ENCODE assay signal across 8 mouse cellular contexts in the genomic region with DNA sequence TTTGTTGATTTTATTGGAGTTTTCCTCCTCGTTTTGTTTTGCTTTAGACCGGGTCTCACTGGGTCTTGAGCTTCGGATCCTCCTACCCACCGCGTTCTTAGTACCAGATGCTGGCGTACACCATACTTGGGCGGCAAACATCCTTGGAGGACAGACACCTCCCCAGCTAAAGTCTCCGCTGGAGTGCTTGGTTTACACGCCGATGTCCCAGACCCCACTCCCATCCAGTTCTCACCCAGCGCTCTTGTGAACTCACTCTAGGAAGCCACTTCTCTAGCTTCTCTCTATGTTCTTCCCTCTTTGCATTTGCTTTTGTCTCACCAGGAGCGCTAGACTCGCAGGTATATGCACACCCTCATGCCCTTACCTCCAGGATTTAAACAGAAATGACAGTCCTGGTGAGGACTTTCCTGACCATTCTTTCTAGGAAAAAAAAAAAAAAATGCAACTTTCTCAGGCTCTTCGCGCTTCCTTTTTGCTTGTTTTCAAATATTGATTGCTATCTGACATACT. TPM values are rescaled to one million over a fixed set of nuclear protein-coding genes. Genes with fewer than 3 reads are reported as not detected.
A peak's percentile ranks its signal among the peaks of the same experiment; 100 is the strongest.
DNase-seq lines count a peak whose midpoint lies in the region; ATAC-seq and TF ChIP-seq lines count a peak whose summit lies in the region.

No protein-coding gene starts in this region.

- H3K9ac ChIP-seq in embryonic facial prominence, embryonic 13.5 days: peak overlapping the region; percentile 100
- H3K9ac ChIP-seq in intestine, postnatal 0 days (ENCODE audit: low read depth, low read length): peak overlapping the region; percentile 99
- peak overlapping the region; percentile 52 for H3K9ac ChIP-seq in neural tube, embryonic 14.5 days (replicated peaks; ENCODE audit: low read depth, low read length)

- peak overlapping the region; percentile 97 for H3K27ac ChIP-seq in left cerebral cortex, adult 2 months
- peak overlapping the region; percentile 99 for H3K27ac ChIP-seq in embryonic facial prominence, embryonic 13.5 days
- peak overlapping the region; percentile 92 for H3K27ac ChIP-seq in intestine, postnatal 0 days (ENCODE audit: low read depth, low read length)
- H3K27ac ChIP-seq in neural tube, embryonic 14.5 days (ENCODE audit: low read depth, low read length): peak overlapping the region; percentile 92

- peak overlapping the region; percentile 80 for H3K4me3 ChIP-seq in left cerebral cortex, adult 2 months
- peak overlapping the region; percentile 99 for H3K4me3 ChIP-seq in embryonic facial prominence, embryonic 13.5 days
- H3K4me3 ChIP-seq in intestine, postnatal 0 days (ENCODE audit: low read depth, low read length): peak overlapping the region; percentile 84
- H3K4me3 ChIP-seq in neural tube, embryonic 14.5 days (ENCODE audit: low read depth, low read length): peak overlapping the region; percentile 80

- peaks cover 25% of the 10 kb centered on the region for H3K36me3 ChIP-seq in embryonic facial prominence, embryonic 13.5 days
- H3K36me3 ChIP-seq in intestine, postnatal 0 days (ENCODE audit: control insufficient read depth, insufficient read depth): peaks cover 12% of the 10 kb centered on the region
- peaks cover 9% of the 10 kb centered on the region for H3K36me3 ChIP-seq in neural tube, embryonic 14.5 days (ENCODE audit: control insufficient read depth, insufficient read depth, low read length)

- intact Hi-C loops in left cerebral cortex, adult 2 months (cut with DNase I): loop anchor here (2.0 kb wide), 1 partner anchor 63 kb away; no protein-coding TSS in a partner anchor
- intact Hi-C loops in left cerebral cortex, postnatal 14 days (cut with DNase I): loop anchor here (2.0 to 5.0 kb wide), 2 partner anchors 68 to 95 kb away; a partner anchor contains a TSS

- peak; percentile 21; the same call in 1 of the 2 replicates for ATAC-seq in embryonic facial prominence, embryonic 13.5 days (ENCODE audit: insufficient number of reproducible peaks, insufficient read depth, low FRiP score, low TSS enrichment, low read depth)
- peak; percentile 72 for ATAC-seq in intestine, postnatal 0 days
- ATAC-seq in neural tube, embryonic 14.5 days (ENCODE audit: low read depth): peak; percentile 87

- no peak for DNase-seq in left cerebral cortex, adult 2 months (ENCODE audit: extremely low spot score in 1 of 2, low spot score in 2 of 2)
- DNase-seq in left cerebral cortex, postnatal 14 days (ENCODE audit: low spot score in 2 of 2): no peak
- no peak for DNase-seq in frontal cortex, postnatal 10 days (ENCODE audit: low spot score in 2 of 2)
- no peak for DNase-seq in adrenal gland, adult 8-10 months
- DNase-seq in thymus, postnatal 4 days: no peak

- peaks cover 26% of the 10 kb centered on the region for H3K4me1 ChIP-seq in embryonic facial prominence, embryonic 13.5 days
- H3K4me1 ChIP-seq in intestine, postnatal 0 days (replicated peaks; ENCODE audit: control insufficient read depth, insufficient read depth, low read length): no peaks in the 10 kb centered on the region
- peaks cover 22% of the 10 kb centered on the region for H3K4me1 ChIP-seq in neural tube, embryonic 14.5 days (ENCODE audit: control insufficient read depth, insufficient read depth, low read length)

- no peaks in the 10 kb centered on the region for H3K27me3 ChIP-seq in embryonic facial prominence, embryonic 13.5 days
- H3K27me3 ChIP-seq in intestine, postnatal 0 days (replicated peaks; ENCODE audit: control insufficient read depth, insufficient read depth, low read length): no peaks in the 10 kb centered on the region
- H3K27me3 ChIP-seq in neural tube, embryonic 14.5 days (ENCODE audit: control insufficient read depth, insufficient read depth, low read length): peaks cover 3% of the 10 kb centered on the region; the same call in 1 of the 2 replicates

- no peaks in the 10 kb centered on the region for H3K9me3 ChIP-seq in embryonic facial prominence, embryonic 13.5 days
- no peaks in the 10 kb centered on the region for H3K9me3 ChIP-seq in intestine, postnatal 0 days (ENCODE audit: control insufficient read depth)
- no peaks in the 10 kb centered on the region for H3K9me3 ChIP-seq in neural tube, embryonic 14.5 days (ENCODE audit: control insufficient read depth, low read length)

- no peak for TF ChIP-seq CTCF in left cerebral cortex, adult 2 months (IDR thresholded peaks at IDR 0.05)
- TF ChIP-seq CTCF in intestine, postnatal 0 days (IDR thresholded peaks at IDR 0.05; ENCODE audit: low read depth): 0 out of 2 replicates have a peak, but pooled peaks have one; percentile 17

- H3K4me2 ChIP-seq in embryonic facial prominence, embryonic 13.5 days: peak overlapping the region; percentile 80
- peak overlapping the region; percentile 74 for H3K4me2 ChIP-seq in intestine, postnatal 0 days (replicated peaks; ENCODE audit: low read depth)
- peak overlapping the region; percentile 89 for H3K4me2 ChIP-seq in neural tube, embryonic 14.5 days (ENCODE audit: low read depth, low read length)

- 2% methylated on average over 15 of the region's 15 CpGs for WGBS in embryonic facial prominence, embryonic 13.5 days
- WGBS in intestine, postnatal 0 days: 3% methylated on average over 15 of the region's 15 CpGs
- WGBS in neural tube, embryonic 14.5 days: 2% methylated on average over 15 of the region's 15 CpGs

RNA-seq across cellular contexts. Expression of a gene that starts 0.4 kb away (rescaled TPM):
- total RNA-seq in left cerebral cortex, adult 2 months (2021): 100 to 1,000 TPM; 101 to 112 TPM
- total RNA-seq in left cerebral cortex, postnatal 14 days (2021): 100 to 1,000 TPM; 103 to 105 TPM
- polyA plus RNA-seq in embryonic facial prominence, embryonic 13.5 days (2015; fragmentation: Nextera tagmentation; extraction: Ambion mirVana): 538 and 617 TPM in 2 replicates
- polyA plus RNA-seq in intestine, postnatal 0 days (2015; fragmentation: Nextera tagmentation; extraction: Ambion mirVana): 232 and 234 TPM in 2 replicates
- 299 and 315 TPM in 2 replicates for polyA plus RNA-seq in neural tube, embryonic 14.5 days (2014; fragmentation: Nextera tagmentation; extraction: Ambion mirVana)
- 100 to 1,000 TPM; 172 to 197 (median 177) TPM for total RNA-seq in adrenal gland, adult 8-10 months (2022)

RNA-seq across cellular contexts. Expression of a gene that starts 15.4 kb away (rescaled TPM):
- total RNA-seq in left cerebral cortex, adult 2 months (2021): not detected
- total RNA-seq in left cerebral cortex, postnatal 14 days (2021): not detected
- not detected in 2 replicates for polyA plus RNA-seq in embryonic facial prominence, embryonic 13.5 days (2015; fragmentation: Nextera tagmentation; extraction: Ambion mirVana)
- polyA plus RNA-seq in intestine, postnatal 0 days (2015; fragmentation: Nextera tagmentation; extraction: Ambion mirVana): not detected in 2 replicates
- 0.05 TPM in 1 of 2 replicates, not detected in the other for polyA plus RNA-seq in neural tube, embryonic 14.5 days (2014; fragmentation: Nextera tagmentation; extraction: Ambion mirVana)
- total RNA-seq in adrenal gland, adult 8-10 months (2022): not detected

Comparison
In these comparisons a context has a peak if more than half of its experiments do, and no peak if none do; other contexts are left out.
1. ATAC-seq: peak in every context shown above with its lines; median percentile 87 in neural tube, embryonic 14.5 days; 72 in intestine, postnatal 0 days; 21 in embryonic facial prominence, embryonic 13.5 days.